Mouse (Mus musculus): ENCODE measurements around the gene Exoc7.

Exoc7 gene

DNA sequence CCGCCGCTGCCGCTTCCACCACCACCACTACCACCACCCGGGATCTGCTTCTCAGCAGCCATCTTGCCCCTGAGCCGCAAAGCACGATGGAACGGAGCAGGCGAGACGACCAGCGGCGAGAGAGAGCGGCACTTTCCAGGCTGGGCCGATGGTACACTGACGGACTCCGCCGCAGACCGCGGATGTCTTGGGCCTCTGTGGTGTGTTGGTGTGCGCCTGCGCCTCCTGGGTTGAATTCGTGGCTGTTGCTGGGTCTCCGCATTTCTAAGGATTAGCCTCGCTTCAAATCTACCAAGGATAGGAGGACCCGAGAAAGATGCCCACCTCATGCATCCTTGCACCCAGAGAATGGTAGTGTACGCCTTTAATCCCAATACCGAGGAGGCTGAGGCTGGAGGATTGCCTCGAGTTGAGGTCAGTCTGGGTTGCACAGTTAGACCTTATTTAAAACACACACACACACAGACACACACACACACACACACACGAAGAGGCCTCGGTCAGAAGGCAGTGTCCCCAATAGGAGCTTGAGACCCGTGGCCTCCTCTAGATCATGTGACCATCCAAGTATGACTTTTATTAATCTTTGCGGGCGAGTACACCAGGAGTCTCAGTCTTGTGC is 32.9 kb downstream of the Exoc7 start, which contains the start of gene Srp68:
Srp68 (minus strand) TSS at position 173 of the 622 bp plus-strand sequence.
- peak; percentile 93 for DNase-seq

DNA sequence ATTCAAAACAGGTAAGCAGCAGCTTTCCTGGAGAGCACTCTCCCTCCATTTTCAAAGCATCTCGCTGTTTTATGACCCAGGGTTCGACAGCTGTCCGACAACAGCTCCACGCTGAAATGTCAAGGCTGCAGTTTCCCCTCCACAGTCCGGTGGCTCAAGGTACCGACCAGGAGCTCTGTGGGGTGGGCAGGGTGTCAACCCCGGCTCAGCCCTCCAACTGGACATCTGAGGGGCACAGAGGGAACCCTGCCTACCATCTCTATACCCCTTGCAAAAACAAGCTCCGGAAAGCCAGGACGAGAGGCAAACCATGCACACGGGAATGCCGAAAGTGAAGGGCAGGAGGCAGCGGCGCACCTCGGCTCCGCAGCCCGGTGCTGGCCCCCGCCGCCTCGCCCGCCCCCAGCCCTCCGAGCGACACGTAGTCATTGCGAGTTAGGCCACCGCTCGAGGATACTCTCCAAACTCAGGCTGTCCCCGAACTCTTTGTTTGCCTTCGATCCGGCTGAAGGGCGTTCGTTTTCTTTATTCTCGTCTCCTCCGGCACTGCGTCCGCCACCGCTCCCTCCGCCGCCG is 33.5 kb downstream of the Exoc7 start:
- DNase-seq, result no peak

DNA sequence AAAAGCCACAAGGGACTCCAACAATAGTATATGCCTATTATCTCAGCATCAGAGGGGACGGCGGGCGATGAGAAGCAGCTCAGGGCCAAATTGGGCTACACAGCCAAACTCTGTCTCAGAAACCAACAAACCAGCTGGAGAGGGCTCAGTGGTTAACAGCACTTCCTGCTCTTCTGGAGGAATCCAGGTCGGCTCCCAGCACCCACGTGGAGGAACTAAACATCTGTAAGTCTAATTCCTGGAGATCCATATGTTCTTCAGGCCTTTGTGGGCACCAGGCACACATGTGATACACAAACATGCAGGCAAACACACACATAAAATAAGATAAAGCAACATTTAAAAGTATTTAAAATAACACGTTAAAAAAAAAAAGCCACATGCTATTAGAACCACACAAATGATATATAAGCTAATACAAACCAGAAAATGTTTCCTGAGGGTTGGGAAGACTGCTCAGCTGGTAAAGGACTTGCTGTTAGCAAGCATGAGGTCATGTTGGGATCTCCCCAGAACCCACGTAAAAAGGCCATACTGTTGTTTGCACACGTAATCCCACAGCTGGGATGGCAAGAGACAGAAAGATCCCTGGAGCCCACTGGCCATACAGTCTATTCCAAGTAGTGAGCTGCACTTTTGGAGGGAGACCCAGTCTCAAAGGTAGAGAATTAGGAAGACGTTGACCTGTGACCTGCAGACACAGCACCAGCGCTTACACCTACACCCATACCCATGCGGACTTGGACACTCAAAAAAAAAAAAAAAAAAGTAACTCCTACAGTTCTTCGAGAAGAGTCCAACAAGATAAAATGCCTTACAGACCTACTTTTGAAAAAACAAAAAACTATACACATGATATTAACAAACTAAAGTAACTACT is 34.2 kb downstream of the Exoc7 start:
- DNase-seq, result no peak

DNA sequence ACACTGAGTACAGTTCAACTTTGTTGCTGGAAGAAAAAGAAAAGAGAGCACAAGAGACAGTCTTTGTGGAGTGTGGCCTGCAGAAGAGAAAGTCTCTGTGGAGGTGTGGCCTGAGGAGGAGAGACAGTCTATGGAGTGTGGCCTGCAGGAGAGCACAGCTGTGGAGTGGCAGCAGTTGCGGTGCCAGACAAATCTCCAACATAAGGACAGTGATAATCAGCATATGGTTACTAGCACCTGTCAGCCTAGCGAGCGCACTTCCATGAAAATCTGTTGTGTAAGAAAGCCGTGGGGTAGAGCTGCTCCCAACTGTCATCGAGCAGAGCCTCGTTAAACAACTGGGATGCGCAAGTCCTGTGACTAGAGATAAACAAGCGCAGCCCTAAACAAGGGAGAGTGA is 37.5 kb downstream of the Exoc7 start:
- no peak for DNase-seq

DNA sequence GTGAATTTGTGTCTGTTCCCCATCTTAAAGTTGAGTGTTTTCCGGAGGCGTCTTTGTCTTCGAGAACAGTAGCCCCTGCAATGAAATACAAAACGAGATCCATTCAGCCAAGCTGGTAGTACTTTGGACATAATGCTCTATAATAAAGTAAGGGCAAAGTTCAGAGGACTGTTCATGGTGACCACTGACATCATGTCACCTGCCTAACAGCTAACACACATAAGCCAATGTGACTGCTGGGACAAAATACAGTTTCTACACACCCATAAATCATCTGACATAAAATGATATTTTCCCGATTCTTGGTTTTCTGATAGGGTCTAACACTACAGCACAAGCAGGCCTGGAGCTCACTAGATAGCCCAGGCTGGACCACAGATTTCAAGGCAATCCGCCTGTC is 38.7 kb downstream of the Exoc7 start:
- no peak for DNase-seq

DNA sequence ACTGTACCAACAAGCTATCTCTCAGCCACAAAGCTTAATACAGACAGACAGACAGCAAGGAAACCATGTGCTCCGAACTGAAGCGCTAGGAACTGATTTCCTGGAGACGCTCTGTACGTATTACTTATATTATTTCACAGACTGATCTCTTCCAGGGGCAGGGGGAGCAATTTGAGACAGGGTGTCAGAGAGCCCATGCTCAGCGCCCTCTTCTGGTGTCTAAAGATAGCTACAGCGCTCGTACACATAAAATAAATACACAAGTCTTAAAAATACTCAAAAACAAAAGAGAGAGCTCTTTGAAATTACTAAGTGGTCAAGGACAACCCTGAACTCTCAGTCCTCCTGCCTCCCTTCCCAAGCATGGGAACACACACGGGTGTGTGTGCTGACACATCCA is 39.4 kb downstream of the Exoc7 start:
- DNase-seq, result no peak

DNA sequence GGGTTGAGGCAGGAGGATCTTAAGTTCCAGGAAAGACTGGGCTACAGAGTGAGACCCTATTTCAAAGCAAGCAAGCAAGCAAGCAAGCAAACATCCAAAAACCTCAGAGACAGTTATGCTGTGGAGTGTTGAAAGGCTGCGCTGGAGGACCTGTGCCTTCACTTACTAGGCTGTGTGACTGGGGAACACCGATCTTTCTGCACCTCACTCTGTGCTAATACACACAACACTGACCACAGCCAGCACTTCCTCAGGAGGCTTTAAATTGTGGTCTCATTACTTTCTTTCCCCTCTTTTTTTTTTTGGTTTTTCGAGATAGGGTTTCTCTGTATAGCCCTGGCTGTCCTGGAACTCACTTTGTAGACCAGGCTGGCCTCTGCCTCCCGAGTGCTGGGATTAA is 41.2 kb downstream of the Exoc7 start:
- DNase-seq, result no peak

DNA sequence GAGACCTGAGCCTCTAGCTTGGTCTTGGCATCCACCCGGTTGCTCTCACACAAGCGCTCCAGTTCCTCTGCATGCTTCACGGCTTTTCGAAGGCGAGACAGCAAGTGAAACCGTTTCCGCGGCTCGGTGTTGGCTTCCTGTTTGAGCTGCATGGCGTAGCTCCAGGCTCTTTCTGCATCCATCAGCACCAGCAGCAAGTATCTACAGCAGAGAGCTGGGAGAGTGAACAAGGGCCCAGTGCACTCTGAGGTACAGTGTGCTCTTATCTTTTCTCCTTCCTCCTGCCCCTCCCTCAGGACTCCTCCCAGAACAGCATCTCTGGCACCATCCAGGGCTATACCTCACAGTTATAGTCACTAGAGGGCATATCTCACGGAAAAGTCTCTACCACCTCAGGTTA is 41.7 kb downstream of the Exoc7 start:
- no peak for DNase-seq

DNA sequence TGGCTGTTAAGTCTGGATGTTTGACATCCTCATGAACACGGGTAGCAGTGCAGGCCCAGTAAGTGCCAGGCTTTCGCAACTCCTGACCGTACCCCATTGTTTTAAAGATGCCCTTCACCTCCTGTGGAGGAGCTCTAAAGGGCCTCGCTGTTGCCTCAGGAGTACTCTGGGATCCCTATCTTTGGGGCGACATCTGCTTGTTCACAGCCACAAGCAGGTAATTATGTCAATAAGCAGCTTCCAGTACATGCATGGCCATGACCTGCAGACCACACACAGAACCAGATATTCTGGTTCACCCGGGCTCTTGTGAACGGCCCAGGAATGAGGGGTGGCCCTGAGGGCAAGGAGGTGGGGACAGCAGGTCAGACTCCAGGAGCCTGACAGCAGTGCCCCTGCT is 46.8 kb downstream of the Exoc7 start:
- no peak for DNase-seq

DNA sequence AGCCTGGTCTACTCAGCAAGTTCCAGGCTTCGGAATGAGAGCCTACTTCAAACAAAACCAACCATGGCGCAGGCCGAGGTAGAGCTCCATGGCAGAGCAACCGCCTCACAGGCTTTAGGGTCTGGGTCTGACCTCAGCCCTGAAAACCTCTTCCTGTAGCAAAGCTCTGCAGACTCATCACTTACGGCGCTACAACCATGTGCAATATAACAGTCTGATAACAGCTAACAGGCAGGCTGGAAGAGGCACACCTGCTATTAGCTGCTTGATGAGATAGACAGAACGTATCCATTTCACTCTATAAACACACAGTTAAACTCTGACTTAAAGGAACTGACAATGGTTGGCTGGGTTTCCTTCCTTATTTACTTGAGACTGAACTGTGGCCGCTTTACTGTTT is 47.6 kb downstream of the Exoc7 start:
- DNase-seq, result peak; percentile 38

DNA sequence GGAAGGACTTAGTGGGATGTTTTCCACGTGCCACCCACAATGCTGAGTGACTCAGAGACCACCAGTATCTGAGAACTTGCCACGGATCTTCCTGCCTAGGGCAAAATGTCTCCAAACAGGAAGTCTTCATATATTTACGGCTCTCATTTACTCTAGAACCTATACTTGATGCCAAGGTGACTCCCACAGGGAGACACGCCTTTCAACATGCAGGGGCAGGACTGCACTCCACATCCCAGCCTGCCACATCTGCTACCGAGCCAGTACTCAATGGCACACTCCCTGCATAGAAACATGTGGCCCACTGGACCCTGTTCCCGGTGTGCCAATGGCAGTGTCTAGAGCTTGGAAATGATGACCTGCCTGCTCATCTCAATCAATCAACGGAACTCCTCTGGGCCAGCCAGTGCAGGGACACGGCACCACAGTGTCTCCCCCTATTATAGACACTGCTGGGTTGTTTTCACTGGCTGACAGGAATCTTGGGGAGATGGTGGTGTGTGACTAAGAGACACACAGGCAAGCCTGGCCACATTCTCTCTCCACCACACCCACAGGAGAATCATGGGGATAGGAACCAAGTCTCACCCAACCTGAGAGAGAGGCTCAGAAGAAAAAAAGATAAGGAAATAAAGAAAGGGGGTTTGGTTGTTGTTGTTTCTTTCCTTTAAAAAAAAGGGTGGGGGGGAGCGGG is 50.9 kb downstream of the Exoc7 start:
- no peak for DNase-seq

DNA sequence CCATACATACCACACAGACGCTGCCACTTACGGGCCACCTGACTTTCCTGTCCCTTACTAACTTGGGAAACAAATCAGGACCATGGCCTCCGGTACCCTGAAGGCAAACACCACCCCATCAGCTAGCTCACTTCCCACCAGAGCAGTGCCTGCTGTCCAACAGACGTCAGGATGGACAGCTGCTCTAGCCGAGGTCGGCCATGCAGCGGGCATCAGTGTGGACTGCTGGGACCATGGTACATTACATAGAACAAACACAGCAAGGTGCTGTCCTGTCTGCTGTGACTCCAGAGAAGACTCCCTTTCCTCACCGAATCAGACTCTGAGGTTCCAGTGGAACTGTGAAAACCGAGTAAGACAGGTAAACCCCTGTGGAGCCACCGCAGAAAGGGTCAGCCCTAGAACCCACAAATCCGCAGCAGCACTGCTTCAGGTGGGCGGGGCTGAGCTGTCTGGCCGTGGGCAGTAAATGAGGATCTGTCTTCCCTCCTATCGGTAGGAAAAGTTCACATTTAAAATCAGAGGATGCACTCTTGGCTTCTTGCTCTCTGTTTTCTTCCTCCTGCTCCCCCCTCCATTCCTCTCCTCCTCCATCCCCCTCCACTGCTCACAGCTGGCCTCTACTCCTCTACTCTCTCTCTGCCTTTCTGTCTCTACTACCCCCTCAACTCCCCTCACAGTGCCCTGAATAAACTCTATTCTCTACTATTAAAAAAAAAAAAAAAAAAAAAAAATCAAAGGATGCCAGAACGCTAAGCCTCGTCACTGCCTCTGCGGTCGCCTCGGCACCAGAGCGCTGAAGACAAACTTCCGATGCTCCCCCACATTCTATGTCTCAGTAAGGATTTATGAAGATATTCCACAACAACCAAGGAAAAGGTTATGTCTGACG is 51.7 kb downstream of the Exoc7 start:
- DNase-seq, result no peak

DNA sequence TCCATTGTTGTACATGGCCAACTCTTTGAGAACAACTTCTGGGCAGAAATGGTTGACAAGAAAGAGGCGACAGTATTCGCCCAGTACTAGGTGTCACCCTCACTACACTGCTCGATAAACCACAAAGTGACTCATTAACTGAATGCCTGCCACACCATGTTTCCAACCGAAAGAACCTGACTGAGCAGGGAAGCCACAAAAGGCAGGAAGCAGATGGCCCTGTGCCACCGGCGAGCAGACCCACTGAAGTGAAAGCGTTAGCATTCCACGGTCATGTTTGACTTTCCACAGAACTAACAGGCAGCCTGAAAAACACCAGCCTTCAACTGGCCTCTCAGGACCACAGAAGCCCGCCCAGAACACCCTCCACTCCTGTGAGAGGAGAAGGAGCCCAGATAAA is 52.4 kb downstream of the Exoc7 start:
- peak; percentile 14 for DNase-seq

DNA sequence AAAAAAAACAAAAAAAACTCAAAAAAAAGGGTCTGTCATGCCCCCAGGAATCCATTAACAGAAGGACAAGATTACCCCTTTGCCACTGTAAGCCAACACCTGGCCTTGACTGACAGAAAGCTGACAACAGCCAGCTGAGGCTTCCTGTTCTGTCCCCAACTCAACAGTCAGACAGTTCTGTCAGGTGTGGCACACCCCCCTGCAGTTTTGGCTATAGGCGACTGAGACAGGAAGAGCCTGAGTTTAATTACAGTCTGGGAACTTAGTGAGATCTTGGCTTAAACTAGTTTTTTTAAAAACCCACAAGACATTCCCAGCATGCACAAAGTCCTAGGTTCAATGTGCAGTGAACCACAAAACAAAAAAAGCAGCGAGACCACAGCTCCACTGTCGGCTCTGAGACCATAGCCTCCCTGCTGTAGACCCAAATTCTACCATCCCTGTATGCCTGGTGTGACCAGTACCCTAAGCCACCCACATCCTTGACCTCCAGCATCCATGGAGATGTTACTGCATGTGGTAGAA is 53.9 kb downstream of the Exoc7 start:
- DNase-seq, result peak; percentile 49

DNA sequence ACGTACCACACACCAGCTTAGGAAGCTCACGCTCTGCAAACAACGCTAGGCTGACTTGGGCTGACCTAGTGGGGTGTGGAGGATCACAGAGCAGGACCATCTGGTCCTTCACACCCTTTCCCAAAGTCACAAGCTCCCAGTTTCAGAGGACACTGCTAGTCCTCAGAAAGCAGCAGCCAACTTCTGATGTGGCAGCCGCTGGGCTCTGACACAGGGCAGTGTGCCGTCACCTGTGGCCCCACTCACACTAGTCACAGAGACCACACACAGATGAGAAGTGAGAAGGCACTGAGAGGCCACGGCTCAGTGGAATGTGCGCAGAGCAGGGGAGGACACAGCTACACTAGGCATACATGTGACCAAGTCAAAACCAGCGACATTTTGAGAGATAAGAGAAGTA is 56.1 kb downstream of the Exoc7 start:
- no peak for DNase-seq

DNA sequence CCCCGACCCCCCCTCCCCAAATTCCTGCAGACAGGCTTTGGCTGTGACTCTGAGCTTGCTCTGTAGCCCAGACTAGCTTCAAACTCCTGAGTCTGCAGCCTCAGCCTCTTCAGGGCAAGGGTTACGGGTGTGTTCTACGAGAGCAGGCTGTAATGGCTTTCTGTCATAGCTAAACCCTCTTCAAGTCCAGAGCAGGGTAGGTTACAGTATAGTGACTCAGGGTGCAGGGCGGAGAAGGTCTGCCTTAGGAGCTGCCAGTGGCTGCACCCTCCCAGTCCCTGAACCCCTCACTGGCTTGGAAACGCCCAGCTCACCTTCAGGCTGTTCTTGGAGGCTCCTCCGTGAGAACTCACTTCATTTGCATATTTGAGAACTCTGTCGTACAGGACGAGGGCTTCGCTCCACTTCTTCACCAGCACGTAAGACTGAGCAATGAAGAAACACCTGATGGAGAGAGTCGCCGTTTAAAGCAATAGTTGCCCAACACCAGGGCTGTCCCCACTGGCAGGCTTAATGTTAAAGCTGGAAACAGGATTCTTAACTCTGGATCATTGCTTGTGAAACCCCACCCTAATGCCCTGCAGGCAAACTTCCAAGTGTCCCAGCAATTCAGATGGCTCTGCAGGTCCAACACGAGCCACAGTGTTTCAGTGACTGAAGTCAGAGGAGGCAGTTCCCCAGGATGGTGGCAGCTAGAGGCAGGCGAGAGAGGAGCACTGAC is 59.4 kb downstream of the Exoc7 start:
- DNase-seq, result no peak

DNA sequence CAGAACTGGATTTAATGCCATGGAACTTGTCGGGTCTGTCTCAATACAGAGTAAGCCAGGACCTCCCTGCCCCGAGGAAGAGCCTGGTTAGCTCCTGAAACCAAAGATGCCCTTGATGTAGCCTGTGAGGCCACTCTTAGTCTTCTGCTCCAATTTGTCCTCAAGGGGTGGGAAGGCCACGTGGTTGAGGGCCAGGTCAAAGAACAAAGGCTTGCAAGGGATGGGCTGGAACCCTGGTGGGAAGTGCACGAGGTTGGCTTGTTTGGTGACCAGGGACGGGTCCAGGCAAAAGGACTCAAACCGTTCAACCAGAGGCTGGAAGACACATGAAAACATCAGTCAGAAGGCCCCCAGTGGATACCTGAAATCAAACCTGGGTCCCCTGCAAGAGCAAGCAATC is 61.4 kb downstream of the Exoc7 start:
- no peak for DNase-seq

DNA sequence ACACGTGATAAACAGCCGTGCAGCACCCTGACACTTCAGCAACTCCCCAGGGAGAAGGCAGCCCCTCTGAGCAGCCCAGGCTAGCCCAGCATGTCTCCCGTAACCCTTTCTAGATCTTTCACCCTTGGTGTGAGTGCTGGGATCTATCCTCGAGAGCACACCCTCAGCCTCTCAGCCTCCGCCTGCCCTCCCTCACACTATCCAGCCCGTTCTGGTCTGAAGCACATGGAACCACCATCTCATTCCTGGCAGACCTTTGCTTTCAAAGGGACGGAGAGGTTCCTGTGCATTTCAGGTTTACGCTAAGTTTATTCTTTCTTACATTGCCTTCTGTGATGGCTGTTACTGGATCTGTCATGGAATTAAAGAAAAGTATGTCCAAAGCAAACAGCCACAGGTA is 62.5 kb downstream of the Exoc7 start:
- DNase-seq, result no peak

DNA sequence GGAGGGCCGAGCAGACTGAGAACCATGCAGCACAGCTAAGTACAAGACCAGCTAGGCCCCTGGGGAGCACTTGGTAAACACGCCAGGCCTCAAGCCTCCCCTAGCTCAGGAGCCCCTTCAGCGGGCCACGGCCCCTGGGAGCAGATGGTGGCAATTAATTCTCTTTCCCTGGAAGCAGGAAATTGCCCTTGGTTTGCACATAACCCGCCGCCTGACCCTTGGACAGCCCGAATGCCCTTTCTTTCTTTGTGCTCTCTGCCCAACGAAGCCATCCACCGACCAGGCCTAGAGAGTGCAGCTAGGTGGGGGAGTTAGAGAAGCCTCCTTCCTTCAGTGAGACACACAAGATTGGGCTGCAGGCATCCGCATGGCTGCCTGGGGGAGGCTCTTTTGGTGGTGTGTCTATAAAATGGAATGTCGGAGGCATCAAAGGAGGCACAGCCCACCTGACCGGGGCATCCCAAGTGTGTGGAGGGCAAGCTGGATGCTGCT is 65.2 kb downstream of the Exoc7 start:
- no peak for DNase-seq

DNA sequence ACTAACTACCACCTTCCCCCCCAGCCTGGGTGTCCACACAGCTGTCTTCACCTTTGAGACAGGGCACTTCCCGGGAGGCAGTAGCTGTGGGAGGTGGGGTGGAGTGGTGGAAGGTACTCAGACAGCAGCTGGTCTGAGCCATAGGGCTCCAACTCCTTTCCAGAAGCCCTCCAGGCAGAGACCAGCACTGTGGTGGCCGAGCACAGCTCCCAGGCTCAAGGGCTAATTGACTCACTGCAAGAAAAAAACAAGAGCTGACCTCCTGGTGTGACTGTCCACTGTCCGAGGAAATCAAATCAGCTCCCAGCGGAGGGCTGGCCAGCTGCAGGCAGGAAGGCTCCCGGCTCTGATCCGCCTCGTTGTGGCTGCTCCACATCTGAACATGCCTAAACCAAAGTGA is 67.2 kb downstream of the Exoc7 start:
- DNase-seq, result no peak
